Mouse (Mus musculus) lung, adult 18-20 months (tissue): Measurements from ENCODE around the gene Prkd2.

Source experiments
- DNase-seq, 2 experiments: peaks; one replicate each; pipeline ENCODE4 v3.0.0; 2022; ENCODE audit warnings: mixed read lengths in 2 of 2

Gene Prkd2

GRCm38 (mm10) chr7:16827274-16827673 is 15.4 kb upstream of the Prkd2 start:
- DNase-seq: no peak

GRCm38 (mm10) chr7:16830449-16830848 is 12.3 kb upstream of the Prkd2 start:
- no peak for DNase-seq

DNA sequence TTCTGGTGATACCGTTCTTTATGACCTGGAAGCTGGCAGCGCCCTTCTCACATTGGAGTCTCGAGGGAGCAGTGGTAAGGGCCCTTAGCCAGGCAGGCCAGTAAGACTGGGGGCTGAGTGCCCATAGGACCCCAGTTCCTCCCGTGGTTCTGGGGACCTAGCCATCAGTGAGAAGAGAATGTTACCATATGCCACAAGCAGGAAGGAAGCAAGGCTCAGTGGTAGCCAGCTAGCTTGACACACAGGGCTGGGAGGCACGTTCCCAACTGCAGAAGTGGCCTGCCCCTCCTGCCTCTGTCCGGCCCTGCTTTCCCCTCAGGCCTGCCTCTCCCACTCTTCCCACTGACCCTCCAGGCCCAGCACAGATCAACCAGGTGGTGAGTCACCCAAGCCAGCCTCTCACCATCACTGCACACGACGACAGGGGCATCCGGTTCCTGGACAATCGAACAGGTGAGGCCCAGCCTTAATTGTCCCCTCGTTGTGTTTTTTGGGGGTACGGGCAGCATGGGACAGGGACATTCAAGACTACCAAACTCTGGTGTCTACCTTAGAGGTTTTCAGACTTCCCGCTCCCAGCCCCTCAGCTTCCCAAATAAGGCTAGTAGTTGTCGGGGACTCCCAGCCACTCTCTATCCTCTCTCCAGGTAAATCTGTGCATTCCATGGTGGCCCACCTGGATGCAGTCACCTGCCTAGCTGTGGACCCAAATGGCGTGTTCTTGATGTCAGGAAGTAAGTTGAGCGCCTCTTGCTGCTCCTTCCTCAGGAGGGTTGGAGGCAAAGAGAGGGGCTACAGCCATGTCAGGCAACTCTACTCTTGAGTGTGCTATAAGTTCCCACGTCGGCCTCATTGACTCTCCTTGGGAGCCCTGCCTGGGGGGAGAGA is 4.5 kb upstream of the Prkd2 start:
- DNase-seq: no peak

- no peak for DNase-seq
Measured at GRCm38 (mm10) chr7:16838804-16839426, 3.8 kb upstream of the Prkd2 start.

DNA sequence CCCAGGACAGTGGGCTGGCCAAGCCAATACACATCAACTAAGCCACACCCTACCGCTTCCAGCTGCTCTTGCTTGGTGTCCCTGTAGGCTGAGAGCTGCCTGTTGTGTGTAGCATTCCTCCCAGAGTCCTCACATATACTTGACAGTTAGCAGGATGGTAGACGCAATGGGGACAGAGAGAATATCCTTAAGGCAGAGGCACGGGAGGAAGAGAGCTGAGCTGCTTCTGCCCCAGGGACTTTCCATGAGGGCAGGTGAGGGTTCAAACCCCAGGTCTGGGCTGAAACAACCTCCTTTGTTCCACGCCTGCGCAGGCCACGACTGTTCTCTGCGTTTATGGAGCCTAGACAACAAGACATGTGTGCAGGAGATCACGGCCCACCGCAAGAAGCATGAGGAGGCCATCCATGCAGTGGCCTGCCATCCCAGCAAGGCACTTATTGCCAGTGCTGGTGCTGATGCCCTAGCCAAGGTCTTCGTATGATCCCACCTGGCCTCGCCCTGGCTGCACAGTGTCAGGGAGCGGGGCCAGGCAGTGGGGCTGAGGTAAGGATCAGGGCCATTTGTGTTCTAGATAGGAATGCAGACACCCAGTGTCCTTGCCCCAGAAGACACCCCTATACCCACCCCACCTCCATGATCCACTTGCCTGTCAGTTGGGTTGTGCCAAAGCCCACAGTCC is 3.1 kb upstream of the Prkd2 start:
- DNase-seq: no peak

DNA sequence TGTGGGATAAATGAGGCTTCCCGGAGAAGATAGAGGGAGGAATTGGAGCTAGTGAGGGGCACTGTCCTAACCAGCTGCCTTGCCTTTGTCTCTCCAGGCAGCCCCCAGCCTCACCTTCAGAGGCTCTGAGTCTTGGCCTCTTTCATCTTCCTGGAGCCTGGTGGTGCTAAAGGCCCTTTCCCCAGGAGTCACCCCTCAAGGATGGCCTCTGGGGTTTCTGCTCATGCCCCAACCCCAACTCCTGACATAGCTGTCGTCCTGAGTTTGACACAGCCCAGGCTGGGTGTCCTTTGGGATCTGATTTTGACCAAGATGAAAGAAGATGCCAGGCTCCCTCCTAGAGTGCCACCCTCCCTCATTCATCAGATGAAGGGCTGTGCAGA is 2.6 kb upstream of the Prkd2 start:
- no peak for DNase-seq

DNA sequence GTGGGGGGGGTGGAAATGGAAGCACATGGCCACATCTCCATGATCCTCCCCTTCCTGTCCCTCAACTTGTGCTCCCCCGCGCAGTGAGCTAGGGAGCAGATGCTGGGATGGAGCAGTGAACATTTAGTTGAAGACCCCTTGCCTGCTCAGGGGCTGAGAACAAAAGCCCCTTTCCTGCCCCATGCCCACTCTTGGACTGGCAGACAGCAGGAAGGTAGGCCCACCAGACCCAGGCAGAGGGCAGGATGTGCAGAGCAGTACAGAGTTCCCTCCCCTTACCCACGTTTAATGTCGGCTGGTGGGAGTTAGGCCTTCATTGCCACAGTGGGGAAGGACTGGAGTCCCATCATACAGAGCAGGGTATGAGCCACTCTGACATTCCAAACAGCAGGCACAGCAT is 1.6 kb upstream of the Prkd2 start:
- no peak for DNase-seq

DNA sequence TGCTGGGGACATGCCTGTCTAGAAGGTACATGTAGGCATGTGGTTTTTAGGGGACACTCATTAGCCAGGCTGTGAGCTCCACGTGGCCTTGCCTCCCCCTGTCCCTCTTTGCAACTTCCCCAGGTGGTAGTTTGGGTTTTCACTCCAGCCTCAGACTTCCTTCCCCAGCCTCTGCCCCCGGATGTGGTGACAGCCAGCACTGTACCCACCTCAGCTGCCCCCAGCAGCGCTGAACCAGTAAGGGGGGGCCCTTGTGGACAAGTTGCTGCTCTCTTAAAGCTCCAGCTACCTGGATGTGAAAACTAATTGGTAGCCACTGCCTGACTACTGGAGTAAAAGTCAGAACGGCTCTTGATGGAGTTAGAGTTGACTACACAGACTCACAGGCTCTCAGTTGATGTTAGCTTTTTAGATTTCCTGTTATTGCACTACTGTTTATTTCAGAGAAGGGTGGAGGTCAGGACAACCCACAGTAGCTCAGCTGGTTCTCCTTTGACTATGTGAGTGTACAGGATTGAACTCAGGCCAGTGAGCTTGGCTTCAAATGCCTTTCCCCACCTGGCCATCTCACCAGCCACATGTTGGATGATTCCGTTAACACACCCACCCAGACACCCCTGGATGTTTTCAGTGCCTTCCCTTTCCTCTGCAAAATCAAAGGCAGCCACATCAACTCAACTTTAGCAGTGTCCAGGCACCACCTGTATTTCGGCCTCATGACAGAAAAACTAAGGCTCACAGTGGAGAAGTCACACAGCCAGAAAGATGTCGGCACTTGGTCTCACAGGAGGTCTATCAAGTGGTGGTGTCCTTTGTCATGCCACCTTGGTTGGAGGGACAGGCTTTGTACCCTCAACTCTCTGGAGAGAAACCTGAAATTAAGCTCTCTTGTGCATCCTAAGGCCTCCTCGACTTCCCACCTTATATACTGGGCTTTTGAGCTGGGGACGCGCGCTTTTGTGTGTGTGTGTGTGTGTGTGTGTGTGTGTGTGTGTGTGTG is 841 bp upstream of the Prkd2 start:
- peak; percentile 48 to 57 for DNase-seq

DNA sequence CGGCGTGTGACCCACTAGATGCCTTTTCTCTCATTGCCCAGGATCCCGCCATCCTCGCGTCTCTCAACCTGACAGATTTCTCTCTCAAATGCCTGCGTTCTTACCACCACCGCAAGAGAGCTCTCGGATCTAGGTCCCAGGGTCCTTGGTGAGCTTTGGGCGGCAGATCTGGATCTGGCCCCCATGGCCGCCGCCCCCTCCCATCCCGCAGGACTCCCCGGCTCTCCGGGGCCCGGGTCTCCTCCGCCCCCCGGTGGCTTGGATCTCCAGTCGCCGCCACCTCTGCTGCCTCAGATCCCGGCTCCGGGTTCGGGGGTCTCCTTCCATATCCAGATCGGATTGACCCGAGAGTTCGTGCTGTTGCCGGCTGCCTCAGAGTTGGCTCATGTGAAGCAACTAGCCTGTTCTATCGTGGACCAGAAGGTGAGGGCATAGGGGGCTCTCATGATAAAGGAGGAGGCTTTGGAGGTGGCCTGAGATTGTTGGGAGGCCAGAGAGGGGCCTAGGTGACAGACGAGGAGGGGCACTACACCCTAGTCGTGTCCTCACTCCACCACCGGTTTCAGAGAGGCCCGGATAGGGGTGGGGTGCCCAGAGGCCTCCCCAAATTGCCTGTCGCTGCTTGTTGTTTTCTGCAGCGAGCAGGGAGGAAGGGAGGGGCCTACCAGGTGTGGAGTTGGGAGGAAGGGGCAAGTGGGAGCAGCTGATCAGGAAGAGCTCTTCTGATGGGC is 904 bp downstream of the Prkd2 start:
- peak; percentile 62 to 67 for DNase-seq

DNA sequence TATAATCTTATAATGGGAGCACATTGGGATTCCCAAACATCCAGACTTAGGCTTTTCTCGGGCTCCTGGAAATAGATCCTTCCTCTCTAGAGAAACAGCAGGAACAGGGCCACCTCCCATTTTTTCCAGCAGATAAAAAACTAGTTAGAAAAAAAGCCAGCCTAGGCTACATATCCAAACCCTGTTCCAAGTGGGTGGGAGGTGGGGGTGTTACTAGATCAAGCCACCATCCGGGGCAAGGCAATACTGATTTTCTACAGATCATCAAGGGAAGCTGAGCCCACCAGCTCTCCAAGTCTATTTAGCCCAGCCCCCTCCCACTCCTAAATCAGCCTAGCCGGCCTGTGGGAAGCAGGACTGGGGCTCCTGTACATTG is 2.0 kb downstream of the Prkd2 start:
- DNase-seq: peak in 1 of 2 experiments; percentile 30

GRCm38 (mm10) chr7:16845072-16845819 is 2.5 kb downstream of the Prkd2 start:
- DNase-seq: peak; percentile 65 to 69

DNA sequence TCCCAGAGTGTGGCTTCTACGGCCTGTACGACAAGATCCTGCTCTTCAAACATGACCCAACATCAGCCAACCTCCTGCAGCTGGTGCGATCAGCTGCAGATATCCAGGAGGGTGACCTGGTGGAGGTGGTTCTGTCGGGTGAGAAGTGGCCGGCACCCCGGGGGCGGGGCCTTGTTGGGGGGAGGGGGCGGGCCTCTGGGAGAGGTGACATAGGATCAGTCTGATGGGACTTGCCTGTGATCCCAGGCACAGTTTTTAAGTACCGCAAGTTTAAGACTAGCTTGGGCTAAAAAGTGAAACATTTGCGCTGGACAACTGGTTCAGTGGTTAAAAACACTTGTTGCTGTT is 3.1 kb downstream of the Prkd2 start:
- no peak for DNase-seq

DNA sequence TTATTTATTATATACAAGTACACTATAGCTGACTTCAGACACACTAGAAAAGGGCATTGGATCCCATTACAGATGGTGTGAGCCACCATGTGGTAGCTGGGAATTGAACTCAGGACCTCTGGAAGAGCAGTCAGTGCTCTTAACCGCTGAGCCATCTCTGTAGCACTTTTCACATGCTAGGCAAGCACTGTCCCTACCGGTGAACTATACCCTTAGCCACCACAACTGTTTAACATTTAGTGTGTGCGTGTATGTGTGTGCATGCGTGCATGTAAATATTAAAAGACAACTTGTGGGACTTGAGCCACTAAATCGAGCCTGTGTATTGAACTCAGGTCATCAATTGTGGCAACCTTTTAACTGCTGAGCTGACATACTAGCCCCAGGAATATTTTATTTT is 4.1 kb downstream of the Prkd2 start:
- DNase-seq: no peak

DNA sequence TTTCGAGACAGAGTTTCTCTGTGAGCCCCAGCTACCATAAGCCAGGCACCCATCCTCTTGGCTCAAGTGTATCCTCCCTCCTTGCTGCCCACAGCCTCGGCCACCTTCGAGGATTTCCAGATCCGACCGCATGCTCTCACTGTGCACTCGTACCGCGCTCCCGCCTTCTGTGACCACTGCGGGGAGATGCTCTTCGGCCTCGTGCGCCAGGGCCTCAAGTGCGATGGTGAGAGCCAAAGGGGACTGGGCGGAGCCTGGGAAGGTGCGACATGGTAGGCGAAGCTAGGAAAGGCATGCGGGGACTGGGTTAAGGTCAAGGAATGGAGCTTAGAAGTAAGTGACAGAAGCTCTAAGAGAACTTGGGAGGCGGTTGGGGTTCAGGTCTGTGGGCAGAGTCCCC is 4.8 kb downstream of the Prkd2 start:
- DNase-seq: no peak

GRCm38 (mm10) chr7:16848579-16848978 is 5.9 kb downstream of the Prkd2 start:
- peak; percentile 52 to 53 for DNase-seq

DNA sequence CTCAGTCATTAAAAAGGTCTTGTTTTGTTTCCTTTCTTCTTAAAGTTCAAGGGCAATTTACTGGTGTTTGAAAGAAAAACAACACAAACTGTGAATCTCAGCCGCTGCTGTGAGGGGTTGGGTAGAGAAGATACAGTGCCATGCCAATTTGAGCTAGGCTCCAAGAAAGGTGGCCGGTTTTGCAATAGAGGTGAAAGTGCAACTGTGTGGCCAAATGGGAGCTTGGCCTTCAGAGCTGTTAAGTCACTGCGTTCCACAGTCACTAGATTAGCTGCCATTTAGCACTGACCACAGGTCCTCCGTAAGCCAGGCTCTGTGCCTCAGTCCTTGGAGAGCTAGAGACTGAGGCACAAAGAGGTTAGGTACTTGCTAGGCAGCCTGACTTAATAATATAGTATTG is 8.9 kb downstream of the Prkd2 start:
- no peak for DNase-seq

DNA sequence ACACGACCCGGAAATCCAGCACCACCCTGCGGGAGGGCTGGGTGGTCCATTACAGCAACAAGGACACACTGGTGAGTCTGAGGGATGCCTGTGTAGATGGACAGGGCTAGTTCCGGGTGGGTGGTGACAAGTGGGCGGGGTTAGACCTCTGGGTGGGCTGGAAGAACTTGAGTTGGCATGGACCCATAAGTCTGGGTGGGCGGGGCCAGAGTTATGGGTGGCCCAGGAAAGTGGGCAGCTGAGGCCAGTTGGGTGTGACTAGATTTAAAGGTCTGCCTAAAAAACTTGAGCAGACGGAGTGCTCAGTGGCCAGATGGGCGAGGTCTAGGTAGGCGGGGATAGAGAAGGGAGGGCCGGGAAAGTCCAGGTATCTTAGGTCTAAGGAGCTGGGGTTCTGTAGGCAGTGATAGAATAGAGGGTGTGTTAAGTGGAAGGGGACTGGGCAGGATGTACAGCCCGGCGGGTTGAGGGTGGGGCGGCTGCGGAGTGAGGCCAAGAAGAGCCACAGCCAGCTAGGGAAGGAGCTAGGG is 10.7 kb downstream of the Prkd2 start:
- DNase-seq: peak; percentile 47 to 63

GRCm38 (mm10) chr7:16858336-16858735 is 15.6 kb downstream of the Prkd2 start:
- DNase-seq: peak; percentile 39 to 43

GRCm38 (mm10) chr7:16859902-16860651 is 17.4 kb downstream of the Prkd2 start:
- peak; percentile 37 to 54 for DNase-seq

DNA sequence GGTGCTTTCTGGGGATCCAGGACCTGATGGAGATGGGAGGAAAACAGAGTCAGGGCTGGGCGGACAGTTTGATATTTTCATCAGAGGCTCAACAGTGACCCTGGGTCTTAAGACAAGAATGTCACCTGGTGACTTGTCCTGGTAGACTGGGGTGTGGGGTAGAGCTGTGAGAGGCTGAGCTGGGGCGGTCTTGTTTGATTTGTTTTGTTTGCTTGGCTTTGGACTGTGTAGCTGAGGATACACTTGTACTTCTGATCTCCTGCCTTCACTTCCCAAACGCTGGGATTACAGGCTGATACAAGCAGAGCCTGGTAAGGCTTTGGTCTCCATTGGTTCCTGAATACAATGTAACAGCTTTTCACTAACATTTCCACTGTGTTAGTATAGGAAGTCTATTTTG is 24.8 kb downstream of the Prkd2 start:
- DNase-seq: no peak
